Mouse (Mus musculus): ENCODE measurements around the gene 4930438A08Rik. TPM values are rescaled to one million over a fixed set of nuclear protein-coding genes. Genes with fewer than 3 reads are reported as not detected.
A peak's percentile ranks its signal among the peaks of the same experiment; 100 is the strongest.

The 4930438A08Rik gene
- total and polyA plus RNA-seq, 2 experiments, result not detected

- WGBS, result 83% methylated on average over 5 of the region's 5 CpGs
- H3K4me1 ChIP-seq (ENCODE audit: control insufficient read depth, insufficient read depth, low read length), result no peaks in the 10 kb centered on the region
- no peak overlapping the region for H3K27ac ChIP-seq (replicated peaks; ENCODE audit: insufficient read depth, low read depth, low read length)
- H3K9ac ChIP-seq (ENCODE audit: low read depth, low read length), result no peak overlapping the region
- H3K36me3 ChIP-seq (ENCODE audit: control insufficient read depth, insufficient read depth, low read length), result no peaks in the 10 kb centered on the region
- H3K4me3 ChIP-seq (ENCODE audit: insufficient read depth, low read depth, low read length), result no peak overlapping the region
- H3K79me2 ChIP-seq (ENCODE audit: control insufficient read depth, insufficient read depth, low read length), result no peaks in the 10 kb centered on the region
- no peak for DNase-seq (ENCODE audit: extremely low read depth, low read depth, low spot score)
- no peaks in the 10 kb centered on the region for H3K27me3 ChIP-seq (ENCODE audit: control insufficient read depth, insufficient read depth, low read length)
- TF ChIP-seq POLR2A (IDR thresholded peaks at IDR 0.05; ENCODE audit: extremely low read depth, insufficient read depth, low read length), result no peak
These were observed 7.9 kb downstream of the 4930438A08Rik start for GRCm38 (mm10) chr11:58282518-58282917.

GRCm38 (mm10) chr11:58289992-58290682 lies 15.5 kb downstream of the 4930438A08Rik start:
- Histone ChIP-seq H3K79me2 (ENCODE audit: control insufficient read depth, insufficient read depth, low read length) (no peaks in the 10 kb centered on the region), H3K9ac (ENCODE audit: low read depth, low read length) (no peak overlapping the region), H3K27ac (replicated peaks; ENCODE audit: insufficient read depth, low read depth, low read length) (no peak overlapping the region), H3K36me3 (ENCODE audit: control insufficient read depth, insufficient read depth, low read length) (no peaks in the 10 kb centered on the region), H3K27me3 (ENCODE audit: control insufficient read depth, insufficient read depth, low read length) (no peaks in the 10 kb centered on the region; the same call in 1 of the 2 replicates), H3K4me1 (ENCODE audit: control insufficient read depth, insufficient read depth, low read length) (no peaks in the 10 kb centered on the region), H3K4me3 (ENCODE audit: insufficient read depth, low read depth, low read length) (no peak overlapping the region)
- WGBS, result 77% methylated on average over 9 of the region's 9 CpGs
- no peak for DNase-seq (ENCODE audit: extremely low read depth, low read depth, low spot score)
- TF ChIP-seq CTCF (IDR thresholded peaks at IDR 0.05; ENCODE audit: low read depth, low read length) (no peak), POLR2A (IDR thresholded peaks at IDR 0.05; ENCODE audit: extremely low read depth, insufficient read depth, low read length) (no peak)

- no peak overlapping the region for H3K27ac ChIP-seq (replicated peaks; ENCODE audit: insufficient read depth, low read depth, low read length)
- 90% methylated on average over 4 of the region's 4 CpGs for WGBS
- no peaks in the 10 kb centered on the region for H3K36me3 ChIP-seq (ENCODE audit: control insufficient read depth, insufficient read depth, low read length)
- DNase-seq (ENCODE audit: extremely low read depth, low read depth, low spot score), result no peak
- no peak overlapping the region for H3K9ac ChIP-seq (ENCODE audit: low read depth, low read length)
- no peaks in the 10 kb centered on the region for H3K79me2 ChIP-seq (ENCODE audit: control insufficient read depth, insufficient read depth, low read length)
- H3K4me3 ChIP-seq (ENCODE audit: insufficient read depth, low read depth, low read length), result no peak overlapping the region
- H3K4me1 ChIP-seq (ENCODE audit: control insufficient read depth, insufficient read depth, low read length), result no peaks in the 10 kb centered on the region
- TF ChIP-seq POLR2A (IDR thresholded peaks at IDR 0.05; ENCODE audit: extremely low read depth, insufficient read depth, low read length) (no peak), CTCF (IDR thresholded peaks at IDR 0.05; ENCODE audit: low read depth, low read length) (no peak)
- no peaks in the 10 kb centered on the region; the same call in 1 of the 2 replicates for H3K27me3 ChIP-seq (ENCODE audit: control insufficient read depth, insufficient read depth, low read length)
These were observed 16.2 kb downstream of the 4930438A08Rik start for GRCm38 (mm10) chr11:58290812-58291211.

GRCm38 (mm10) chr11:58292791-58293190 lies 18.2 kb downstream of the 4930438A08Rik start:
- no peaks in the 10 kb centered on the region for H3K4me1 ChIP-seq (ENCODE audit: control insufficient read depth, insufficient read depth, low read length)
- no peak for TF ChIP-seq CTCF (IDR thresholded peaks at IDR 0.05; ENCODE audit: low read depth, low read length)
- TF ChIP-seq POLR2A (IDR thresholded peaks at IDR 0.05; ENCODE audit: extremely low read depth, insufficient read depth, low read length), result no peak
- no peak overlapping the region for H3K9ac ChIP-seq (ENCODE audit: low read depth, low read length)
- 68% methylated on average over 4 of the region's 4 CpGs for WGBS
- H3K79me2 ChIP-seq (ENCODE audit: control insufficient read depth, insufficient read depth, low read length), result no peaks in the 10 kb centered on the region
- H3K27me3 ChIP-seq (ENCODE audit: control insufficient read depth, insufficient read depth, low read length), result no peaks in the 10 kb centered on the region; the same call in 1 of the 2 replicates
- no peaks in the 10 kb centered on the region for H3K36me3 ChIP-seq (ENCODE audit: control insufficient read depth, insufficient read depth, low read length)
- H3K27ac ChIP-seq (replicated peaks; ENCODE audit: insufficient read depth, low read depth, low read length), result no peak overlapping the region
- H3K4me3 ChIP-seq (ENCODE audit: insufficient read depth, low read depth, low read length), result no peak overlapping the region
- no peak for DNase-seq (ENCODE audit: extremely low read depth, low read depth, low spot score)

GRCm38 (mm10) chr11:58297396-58297795 lies 22.8 kb downstream of the 4930438A08Rik start:
- WGBS, result 90% methylated on average over 6 of the region's 6 CpGs
- Histone ChIP-seq H3K4me3 (ENCODE audit: insufficient read depth, low read depth, low read length) (no peak overlapping the region), H3K27me3 (ENCODE audit: control insufficient read depth, insufficient read depth, low read length) (no peaks in the 10 kb centered on the region), H3K9ac (ENCODE audit: low read depth, low read length) (no peak overlapping the region), H3K4me1 (ENCODE audit: control insufficient read depth, insufficient read depth, low read length) (peaks cover 4% of the 10 kb centered on the region; the same call in 1 of the 2 replicates), H3K79me2 (ENCODE audit: control insufficient read depth, insufficient read depth, low read length) (no peaks in the 10 kb centered on the region), H3K36me3 (ENCODE audit: control insufficient read depth, insufficient read depth, low read length) (no peaks in the 10 kb centered on the region), H3K27ac (replicated peaks; ENCODE audit: insufficient read depth, low read depth, low read length) (no peak overlapping the region)
- no peak for DNase-seq (ENCODE audit: extremely low read depth, low read depth, low spot score)
- TF ChIP-seq CTCF (IDR thresholded peaks at IDR 0.05; ENCODE audit: low read depth, low read length) (no peak), POLR2A (IDR thresholded peaks at IDR 0.05; ENCODE audit: extremely low read depth, insufficient read depth, low read length) (no peak)

GRCm38 (mm10) chr11:58301057-58301456 lies 26.5 kb downstream of the 4930438A08Rik start:
- H3K4me3 ChIP-seq (ENCODE audit: insufficient read depth, low read depth, low read length), result peak overlapping the region; percentile 18
- 27% methylated on average over 13 of the region's 13 CpGs for WGBS
- H3K9ac ChIP-seq (ENCODE audit: low read depth, low read length), result no peak overlapping the region
- no peaks in the 10 kb centered on the region for H3K79me2 ChIP-seq (ENCODE audit: control insufficient read depth, insufficient read depth, low read length)
- no peaks in the 10 kb centered on the region for H3K36me3 ChIP-seq (ENCODE audit: control insufficient read depth, insufficient read depth, low read length)
- TF ChIP-seq CTCF (IDR thresholded peaks at IDR 0.05; ENCODE audit: low read depth, low read length) (peak; percentile 83), POLR2A (IDR thresholded peaks at IDR 0.05; ENCODE audit: extremely low read depth, insufficient read depth, low read length) (no peak)
- peak; percentile 50 for DNase-seq (ENCODE audit: extremely low read depth, low read depth, low spot score)
- no peaks in the 10 kb centered on the region for H3K27me3 ChIP-seq (ENCODE audit: control insufficient read depth, insufficient read depth, low read length)
- H3K4me1 ChIP-seq (ENCODE audit: control insufficient read depth, insufficient read depth, low read length), result peaks cover 6% of the 10 kb centered on the region; the same call in 1 of the 2 replicates
- H3K27ac ChIP-seq (replicated peaks; ENCODE audit: insufficient read depth, low read depth, low read length), result no peak overlapping the region
